Mouse (Mus musculus) megakaryocyte, embryonic 14.5 days (primary cell): ENCODE measurements around the gene Bmt2.

Source experiments
- FLI1 ChIP-seq: IDR thresholded peaks from 2 replicates; pipeline ENCODE4 v1.6.1; 2012; ENCODE audit warnings: low read length, inconsistent platforms, mixed read lengths
- GATA1 ChIP-seq: IDR thresholded peaks from 3 replicates; pipeline ENCODE4 v1.6.1; 2012; ENCODE audit warnings: mixed read lengths, low read length, inconsistent platforms, borderline replicate concordance

DNA sequence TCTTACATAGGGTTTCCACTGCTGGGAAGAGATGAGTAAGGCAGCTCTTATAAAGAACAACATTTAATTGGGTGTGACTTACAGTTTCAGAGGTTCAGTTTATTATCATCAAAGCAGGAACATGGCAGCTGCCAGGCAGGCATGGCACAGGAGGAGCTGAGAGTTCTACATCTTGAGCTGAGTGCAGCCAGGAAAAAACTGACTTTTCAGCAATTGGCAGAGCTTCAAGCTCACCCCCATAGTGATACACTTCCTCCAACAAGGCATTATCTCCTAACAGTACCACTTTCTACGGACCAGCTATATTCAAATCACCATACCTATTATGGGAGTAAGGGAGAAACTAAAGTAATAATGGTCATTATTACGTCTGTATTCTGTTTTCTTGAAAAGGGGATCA is 58.1 kb downstream of the Bmt2 start:
- no peak for TF ChIP-seq FLI1
- no peak for TF ChIP-seq GATA1
